Mouse (Mus musculus) heart, embryonic 10.5 days (tissue): ENCODE results near the gene Rhbdf1. TPM values are rescaled to one million over a fixed set of nuclear protein-coding genes. Genes with fewer than 3 reads are reported as not detected.

Source experiments
- DNase-seq: peaks from one replicate; pipeline ENCODE4 v3.0.0-alpha.2; 2017; ENCODE audit warnings: low spot score
- H3K27ac ChIP-seq: fragments of 300-500 bp; sonication (generic); 2 replicates; pipeline ENCODE4 v1.5.1; 2016; ENCODE audit warnings: mild to moderate bottlenecking
- H3K27me3 ChIP-seq: fragments of 300-500 bp; sonication (generic); 2 replicates; pipeline ENCODE4 v1.6.1; 2016; ENCODE audit warnings: mild to moderate bottlenecking; ENCODE audit not compliant: poor library complexity, insufficient read depth, severe bottlenecking
- H3K36me3 ChIP-seq: fragments of 300-500 bp; sonication (generic); 2 replicates; pipeline ENCODE4 v1.6.1; 2016; ENCODE audit warnings: mild to moderate bottlenecking, moderate library complexity
- H3K4me1 ChIP-seq: fragments of 300-500 bp; sonication (generic); 2 replicates; pipeline ENCODE4 v1.6.1; 2016; ENCODE audit warnings: mild to moderate bottlenecking
- H3K4me3 ChIP-seq: fragments of 300-500 bp; sonication (generic); 2 replicates; pipeline ENCODE4 v1.5.1; 2016; ENCODE audit warnings: mild to moderate bottlenecking, moderate library complexity
- H3K9me3 ChIP-seq: fragments of 300-500 bp; sonication (generic); 2 replicates; pipeline ENCODE4 v1.6.1; 2016; ENCODE audit warnings: mild to moderate bottlenecking, moderate library complexity
- WGBS: fragments of 180-500 bp; shearing (Covaris S2); methylation state at CpG from one replicate; pipeline ENCODE4 v1.1.7; 2016; 5-methylcytosine and 5-hydroxymethylcytosine counted together
- polyA plus RNA-seq: library from polyadenylated mRNA; unstranded; fragments of >200 nt; fragmentation: Nextera tagmentation; extraction: Ambion mirVana; gene quantifications from 2 replicates; pipeline ENCODE4 v1.2.1, GENCODE M21; 2016

Gene Rhbdf1
- polyA plus RNA-seq, 1 experiment from 2014 or later: 42.4 TPM

- Histone ChIP-seq H3K4me1 (peaks cover 74% of the 10 kb centered on the region), H3K27me3 (0 out of 2 replicates have a peak, but pooled peaks cover 5% of the 10 kb centered on the region), H3K27ac (peak overlapping the region; percentile 93), H3K4me3 (peak overlapping the region; percentile 12; the same call in 1 of the 2 replicates), H3K9me3 (no peaks in the 10 kb centered on the region), H3K36me3 (peaks cover 15% of the 10 kb centered on the region)
- whole genome bisulfite sequencing: 31% methylated on average over 4 of the region's 4 CpGs
- peak; percentile 84 for DNase-seq
Measured at GRCm38 (mm10) chr11:32224468-32225139, 2.5 kb upstream of the Rhbdf1 start.

GRCm38 (mm10) chr11:32223297-32223967, 1.3 kb upstream of the Rhbdf1 start:
- H3K27ac ChIP-seq: peak overlapping the region; percentile 97; the same call in 1 of the 2 replicates
- no peaks in the 10 kb centered on the region for H3K9me3 ChIP-seq
- no peak for DNase-seq
- peaks cover 4% of the 10 kb centered on the region; the same call in 1 of the 2 replicates for H3K36me3 ChIP-seq
- H3K4me3 ChIP-seq: no peak overlapping the region
- peaks cover 84% of the 10 kb centered on the region for H3K4me1 ChIP-seq
- 68% methylated on average over 4 of the region's 4 CpGs for WGBS
- 0 out of 2 replicates have a peak, but pooled peaks cover 9% of the 10 kb centered on the region for H3K27me3 ChIP-seq

- Histone ChIP-seq H3K27ac (peak overlapping the region; percentile 97), H3K27me3 (0 out of 2 replicates have a peak, but pooled peaks cover 9% of the 10 kb centered on the region), H3K36me3 (no peaks in the 10 kb centered on the region; the same call in 1 of the 2 replicates), H3K4me1 (peaks cover 84% of the 10 kb centered on the region), H3K9me3 (no peaks in the 10 kb centered on the region), H3K4me3 (peak overlapping the region; percentile 87)
- DNase-seq: no peak
- 9% methylated on average over 21 of the region's 21 CpGs for WGBS
Measured at GRCm38 (mm10) chr11:32222570-32223194, 582 bp upstream of the Rhbdf1 start.

- WGBS: under 1% methylated on average over 46 of the region's 46 CpGs
Measured at GRCm38 (mm10) chr11:32221225-32221950, 712 bp downstream of the Rhbdf1 start.

GRCm38 (mm10) chr11:32220607-32221224, 1.4 kb downstream of the Rhbdf1 start:
- peaks cover 68% of the 10 kb centered on the region for H3K4me1 ChIP-seq
- H3K27me3 ChIP-seq: 0 out of 2 replicates have a peak, but pooled peaks cover 9% of the 10 kb centered on the region
- no peaks in the 10 kb centered on the region for H3K9me3 ChIP-seq
- H3K36me3 ChIP-seq: peaks cover 3% of the 10 kb centered on the region
- 24% methylated on average over 10 of the region's 10 CpGs for WGBS
- peak overlapping the region; percentile 87 for H3K4me3 ChIP-seq
- H3K27ac ChIP-seq: peak overlapping the region; percentile 97
- no peak for DNase-seq

More at GRCm38 (mm10) chr11:32221225-32221950, 712 bp downstream of the Rhbdf1 start:
- no peaks in the 10 kb centered on the region for H3K9me3 ChIP-seq
- peak; percentile 88 for DNase-seq
- H3K36me3 ChIP-seq: no peaks in the 10 kb centered on the region; the same call in 1 of the 2 replicates
- peak overlapping the region; percentile 87 for H3K4me3 ChIP-seq
- peak overlapping the region; percentile 97 for H3K27ac ChIP-seq
- H3K27me3 ChIP-seq: 0 out of 2 replicates have a peak, but pooled peaks cover 9% of the 10 kb centered on the region
- H3K4me1 ChIP-seq: peaks cover 75% of the 10 kb centered on the region

GRCm38 (mm10) chr11:32219287-32219686, 2.8 kb downstream of the Rhbdf1 start:
- no peaks in the 10 kb centered on the region for H3K9me3 ChIP-seq
- DNase-seq: no peak
- H3K4me1 ChIP-seq: peaks cover 54% of the 10 kb centered on the region
- no peak overlapping the region for H3K4me3 ChIP-seq
- peaks cover 17% of the 10 kb centered on the region for H3K36me3 ChIP-seq
- H3K27ac ChIP-seq: no peak overlapping the region
- 87% methylated on average over 10 of the region's 10 CpGs for WGBS
- H3K27me3 ChIP-seq: 0 out of 2 replicates have a peak, but pooled peaks cover 9% of the 10 kb centered on the region

- H3K27me3 ChIP-seq: 0 out of 2 replicates have a peak, but pooled peaks cover 4% of the 10 kb centered on the region
- H3K9me3 ChIP-seq: no peaks in the 10 kb centered on the region
- H3K4me3 ChIP-seq: no peak overlapping the region
- no peak for DNase-seq
- 54% methylated on average over 6 of the region's 6 CpGs for WGBS
- H3K36me3 ChIP-seq: peaks cover 24% of the 10 kb centered on the region
- peak overlapping the region; percentile 39; the same call in 1 of the 2 replicates for H3K27ac ChIP-seq
- peaks cover 50% of the 10 kb centered on the region for H3K4me1 ChIP-seq
Measured at GRCm38 (mm10) chr11:32218501-32219050, 3.5 kb downstream of the Rhbdf1 start.

- H3K27ac ChIP-seq: no peak overlapping the region
- H3K36me3 ChIP-seq: peaks cover 42% of the 10 kb centered on the region
Measured at GRCm38 (mm10) chr11:32216851-32217250, 5.2 kb downstream of the Rhbdf1 start.

GRCm38 (mm10) chr11:32215372-32216162, 6.5 kb downstream of the Rhbdf1 start:
- no peak for DNase-seq
- H3K9me3 ChIP-seq: no peaks in the 10 kb centered on the region
- no peak overlapping the region for H3K27ac ChIP-seq
- 89% methylated on average over 18 of the region's 18 CpGs for WGBS
- 0 out of 2 replicates have a peak, but pooled peaks cover 4% of the 10 kb centered on the region for H3K27me3 ChIP-seq
- peaks cover 23% of the 10 kb centered on the region for H3K4me1 ChIP-seq
- H3K36me3 ChIP-seq: peaks cover 54% of the 10 kb centered on the region
- H3K4me3 ChIP-seq: no peak overlapping the region

More at GRCm38 (mm10) chr11:32216851-32217250, 5.2 kb downstream of the Rhbdf1 start:
- DNase-seq: no peak
- peaks cover 35% of the 10 kb centered on the region for H3K4me1 ChIP-seq
- WGBS: 20% methylated on average over 8 of the region's 8 CpGs
- H3K27me3 ChIP-seq: 0 out of 2 replicates have a peak, but pooled peaks cover 4% of the 10 kb centered on the region
- no peak overlapping the region for H3K4me3 ChIP-seq
- H3K9me3 ChIP-seq: no peaks in the 10 kb centered on the region

GRCm38 (mm10) chr11:32210623-32211022, 11.5 kb downstream of the Rhbdf1 start:
- H3K36me3 ChIP-seq: peaks cover 87% of the 10 kb centered on the region
- peaks cover 8% of the 10 kb centered on the region; the same call in 1 of the 2 replicates for H3K4me1 ChIP-seq
- WGBS: 81% methylated on average over 9 of the region's 9 CpGs

More at GRCm38 (mm10) chr11:32210623-32211022, 11.5 kb downstream of the Rhbdf1 start:
- H3K4me3 ChIP-seq: no peak overlapping the region
- H3K27me3 ChIP-seq: no peaks in the 10 kb centered on the region
- H3K9me3 ChIP-seq: no peaks in the 10 kb centered on the region
- no peak for DNase-seq
- H3K27ac ChIP-seq: no peak overlapping the region
